Mouse (Mus musculus): ENCODE results near the gene Slc30a7.

DNA sequence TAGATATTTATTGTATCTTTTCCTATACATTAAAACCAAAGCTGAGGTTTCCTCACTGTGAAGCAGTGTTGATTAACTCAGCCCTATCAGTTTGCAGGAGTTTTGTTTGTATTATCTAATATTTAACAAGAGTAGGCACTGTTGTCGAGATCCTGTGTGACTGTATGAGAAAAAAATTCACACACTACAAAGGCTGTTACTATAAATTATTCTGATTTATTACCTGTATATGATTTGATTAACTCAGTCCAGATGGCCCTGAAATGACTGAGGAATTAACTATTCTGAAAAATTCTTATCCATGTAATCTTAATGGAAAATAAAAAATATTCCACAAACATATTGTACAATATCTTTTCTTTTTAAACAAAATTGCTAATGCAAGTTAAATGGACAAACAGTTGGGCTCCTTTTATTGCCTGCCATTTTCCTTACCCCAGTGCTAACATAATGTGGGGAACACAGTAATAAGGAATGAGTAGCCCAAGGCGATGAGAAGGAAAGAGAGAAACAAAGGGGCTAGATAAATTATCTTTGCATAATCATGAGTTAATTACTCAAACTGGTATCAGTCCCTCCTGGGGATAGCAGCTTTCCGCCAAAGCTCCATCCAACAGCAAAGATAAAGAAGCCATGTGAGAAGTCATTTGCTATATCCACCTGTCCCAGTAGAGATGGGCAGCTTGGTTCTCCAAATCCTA lies 57.8 kb downstream of the Slc30a7 start:
- TF ChIP-seq CTCF (IDR thresholded peaks at IDR 0.05; ENCODE audit: control insufficient read depth, insufficient read depth, low read length): no peak
- TF ChIP-seq POLR2A (IDR thresholded peaks at IDR 0.05; ENCODE audit: borderline replicate concordance, control insufficient read depth, low read depth, low read length): no peak
